Comparison of ENCODE assay signal across 10 mouse cellular contexts in the genomic region with DNA sequence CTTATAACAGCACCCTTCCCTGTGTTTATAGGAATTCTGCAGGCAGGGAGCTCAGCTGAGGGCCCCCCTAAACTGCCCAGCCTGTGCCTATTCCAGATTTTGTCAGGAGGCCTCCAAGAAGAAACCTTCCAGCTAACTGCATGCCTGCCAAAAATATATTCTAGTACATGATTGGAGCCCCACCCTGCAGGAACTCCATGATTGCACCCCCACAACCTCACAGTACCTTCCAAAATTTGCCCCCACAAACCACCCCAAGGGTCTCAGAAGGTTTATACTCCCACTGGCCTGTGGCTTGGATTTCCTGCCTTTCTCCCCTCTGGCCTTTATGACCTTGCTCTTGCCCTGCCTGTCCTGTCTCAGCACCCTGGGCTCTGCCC. TPM values are rescaled to one million over a fixed set of nuclear protein-coding genes. Genes with fewer than 3 reads are reported as not detected.
DNase-seq lines count a peak whose midpoint lies in the region; ATAC-seq lines count a peak whose summit lies in the region.
"Had no signal": no experiment of that assay in that cellular context is flagged by ENCODE, and none has a peak within 500 bp of the region (broad histone marks: within the 10 kb centered on the region; RNA-seq: fewer than 3 reads in every experiment).

No protein-coding gene starts in this region.

- no peak for ATAC-seq in hindbrain, embryonic 13.5 days (ENCODE audit: low FRiP score)
- no peak for ATAC-seq in hindbrain, embryonic 11.5 days (ENCODE audit: low FRiP score)
- ATAC-seq in embryonic facial prominence, embryonic 14.5 days (ENCODE audit: low read depth) = no peak
- ATAC-seq in hindbrain, embryonic 14.5 days (ENCODE audit: low FRiP score) = no peak
- no peak for ATAC-seq in midbrain, embryonic 13.5 days
- ATAC-seq: activated CD4-positive, CD25-positive, alpha-beta regulatory T cell, adult 4 months had no signal

- H3K9ac ChIP-seq in hindbrain, embryonic 13.5 days = no peak overlapping the region
- no peak overlapping the region for H3K9ac ChIP-seq in hindbrain, embryonic 11.5 days (ENCODE audit: low read depth, low read length)
- H3K9ac ChIP-seq in embryonic facial prominence, embryonic 14.5 days (ENCODE audit: low read depth, low read length) = peak overlapping the region; percentile 26; the same call in 1 of the 2 replicates
- no peak overlapping the region for H3K9ac ChIP-seq in hindbrain, embryonic 14.5 days
- H3K9ac ChIP-seq in midbrain, embryonic 13.5 days (replicated peaks) = no peak overlapping the region

- DNase-seq in hindbrain, embryonic 11.5 days (ENCODE audit: low spot score) = no peak
- no peak for DNase-seq in embryonic facial prominence, embryonic 14.5 days (ENCODE audit: low spot score)
- DNase-seq in hindbrain, embryonic 14.5 days (ENCODE audit: low spot score) = no peak
- DNase-seq in ovary, adult 18-20 months (ENCODE audit: low spot score) = no peak
- no peak for DNase-seq in spleen, adult 12 weeks (ENCODE audit: low spot score)
- DNase-seq in urinary bladder, postnatal 4 days (ENCODE audit: low spot score in 2 of 2) = no peak
- DNase-seq: cerebellum, adult 11 months had no signal

- no peak overlapping the region for H3K4me3 ChIP-seq in hindbrain, embryonic 13.5 days
- H3K4me3 ChIP-seq in hindbrain, embryonic 11.5 days (ENCODE audit: low read depth, low read length) = no peak overlapping the region
- H3K4me3 ChIP-seq in embryonic facial prominence, embryonic 14.5 days (ENCODE audit: low read depth, low read length) = no peak overlapping the region
- no peak overlapping the region for H3K4me3 ChIP-seq in hindbrain, embryonic 14.5 days (replicated peaks; ENCODE audit: low read length)
- no peak overlapping the region for H3K4me3 ChIP-seq in midbrain, embryonic 13.5 days (replicated peaks)

- peaks cover 47% of the 10 kb centered on the region for H3K27me3 ChIP-seq in hindbrain, embryonic 13.5 days
- H3K27me3 ChIP-seq in hindbrain, embryonic 11.5 days (ENCODE audit: control insufficient read depth, insufficient read depth, low read length) = peaks cover 14% of the 10 kb centered on the region
- no peaks in the 10 kb centered on the region for H3K27me3 ChIP-seq in embryonic facial prominence, embryonic 14.5 days (replicated peaks; ENCODE audit: control insufficient read depth, insufficient read depth, low read length)
- no peaks in the 10 kb centered on the region; the same call in 1 of the 2 replicates for H3K27me3 ChIP-seq in hindbrain, embryonic 14.5 days (ENCODE audit: control insufficient read depth, insufficient read depth, low read length)
- H3K27me3 ChIP-seq in midbrain, embryonic 13.5 days = peaks cover 16% of the 10 kb centered on the region

- H3K27ac ChIP-seq in hindbrain, embryonic 13.5 days = peak overlapping the region; percentile 53; the same call in 1 of the 2 replicates
- no peak overlapping the region for H3K27ac ChIP-seq in hindbrain, embryonic 11.5 days (ENCODE audit: low read depth, low read length)
- peak overlapping the region; percentile 100 for H3K27ac ChIP-seq in embryonic facial prominence, embryonic 14.5 days (replicated peaks; ENCODE audit: low read depth, low read length)
- H3K27ac ChIP-seq in hindbrain, embryonic 14.5 days = peak overlapping the region; percentile 18; the same call in 1 of the 2 replicates
- 0 out of 2 replicates have a peak overlapping the region, but pooled peaks have one; percentile 77 for H3K27ac ChIP-seq in midbrain, embryonic 13.5 days

- no peak overlapping the region for H3K4me2 ChIP-seq in hindbrain, embryonic 13.5 days
- no peak overlapping the region for H3K4me2 ChIP-seq in hindbrain, embryonic 11.5 days (replicated peaks; ENCODE audit: low read depth, low read length)
- 0 out of 2 replicates have a peak overlapping the region, but pooled peaks have one; percentile 91 for H3K4me2 ChIP-seq in embryonic facial prominence, embryonic 14.5 days (ENCODE audit: low read depth, low read length)
- no peak overlapping the region for H3K4me2 ChIP-seq in hindbrain, embryonic 14.5 days (replicated peaks)
- H3K4me2 ChIP-seq in midbrain, embryonic 13.5 days (replicated peaks) = no peak overlapping the region

- H3K4me1 ChIP-seq in hindbrain, embryonic 13.5 days (replicated peaks) = peaks cover 47% of the 10 kb centered on the region
- H3K4me1 ChIP-seq in hindbrain, embryonic 11.5 days (replicated peaks; ENCODE audit: control insufficient read depth, insufficient read depth, low read length) = peaks cover 12% of the 10 kb centered on the region; the same call in 1 of the 2 replicates
- peaks cover 73% of the 10 kb centered on the region for H3K4me1 ChIP-seq in embryonic facial prominence, embryonic 14.5 days (ENCODE audit: control insufficient read depth, insufficient read depth, low read length)
- H3K4me1 ChIP-seq in hindbrain, embryonic 14.5 days (replicated peaks; ENCODE audit: control insufficient read depth, insufficient read depth, low read length) = peaks cover 23% of the 10 kb centered on the region
- H3K4me1 ChIP-seq in midbrain, embryonic 13.5 days (replicated peaks) = peaks cover 55% of the 10 kb centered on the region

- no peaks in the 10 kb centered on the region for H3K36me3 ChIP-seq in hindbrain, embryonic 13.5 days
- no peaks in the 10 kb centered on the region for H3K36me3 ChIP-seq in hindbrain, embryonic 11.5 days (ENCODE audit: control insufficient read depth, insufficient read depth, low read length)
- H3K36me3 ChIP-seq in embryonic facial prominence, embryonic 14.5 days (ENCODE audit: control insufficient read depth, insufficient read depth, low read length) = no peaks in the 10 kb centered on the region
- H3K36me3 ChIP-seq in hindbrain, embryonic 14.5 days (replicated peaks; ENCODE audit: control insufficient read depth, insufficient read depth) = no peaks in the 10 kb centered on the region
- no peaks in the 10 kb centered on the region for H3K36me3 ChIP-seq in midbrain, embryonic 13.5 days

- no peaks in the 10 kb centered on the region for H3K9me3 ChIP-seq in hindbrain, embryonic 13.5 days
- no peaks in the 10 kb centered on the region for H3K9me3 ChIP-seq in hindbrain, embryonic 11.5 days (ENCODE audit: control insufficient read depth, low read length)
- H3K9me3 ChIP-seq in embryonic facial prominence, embryonic 14.5 days (ENCODE audit: control insufficient read depth, low read length) = no peaks in the 10 kb centered on the region
- H3K9me3 ChIP-seq in hindbrain, embryonic 14.5 days (ENCODE audit: control insufficient read depth, low read length) = no peaks in the 10 kb centered on the region
- no peaks in the 10 kb centered on the region for H3K9me3 ChIP-seq in midbrain, embryonic 13.5 days

RNA-seq across cellular contexts. Expression of a gene that starts 30.6 kb away (rescaled TPM):
- 10.6 and 10.9 TPM in 2 replicates for polyA plus RNA-seq in hindbrain, embryonic 13.5 days (2015; fragmentation: Nextera tagmentation; extraction: Ambion mirVana)
- 14.3 TPM in 2 replicates for polyA plus RNA-seq in hindbrain, embryonic 11.5 days (2014; fragmentation: Nextera tagmentation; extraction: Ambion mirVana)
- 16.7 and 20.6 TPM in 2 replicates for polyA plus RNA-seq in embryonic facial prominence, embryonic 14.5 days (2014; fragmentation: Nextera tagmentation; extraction: Ambion mirVana)
- 15.9 and 16.5 TPM in 2 replicates for polyA plus RNA-seq in hindbrain, embryonic 14.5 days (2014; fragmentation: Nextera tagmentation; extraction: Ambion mirVana)
- 9.1 and 9.2 TPM in 2 replicates for polyA plus RNA-seq in midbrain, embryonic 13.5 days (2015; fragmentation: Nextera tagmentation; extraction: Ambion mirVana)

RNA-seq across cellular contexts. Expression of a gene that starts 46.8 kb away (rescaled TPM):
- polyA plus RNA-seq in hindbrain, embryonic 13.5 days (2015; fragmentation: Nextera tagmentation; extraction: Ambion mirVana) = 18.9 and 19.8 TPM in 2 replicates
- 38.7 and 40.3 TPM in 2 replicates for polyA plus RNA-seq in hindbrain, embryonic 11.5 days (2014; fragmentation: Nextera tagmentation; extraction: Ambion mirVana)
- 109 and 116 TPM in 2 replicates for polyA plus RNA-seq in embryonic facial prominence, embryonic 14.5 days (2014; fragmentation: Nextera tagmentation; extraction: Ambion mirVana)
- polyA plus RNA-seq in hindbrain, embryonic 14.5 days (2014; fragmentation: Nextera tagmentation; extraction: Ambion mirVana) = 22.9 and 25.0 TPM in 2 replicates
- 18.7 and 23.6 TPM in 2 replicates for polyA plus RNA-seq in midbrain, embryonic 13.5 days (2015; fragmentation: Nextera tagmentation; extraction: Ambion mirVana)
